Mouse (Mus musculus) megakaryocyte progenitor cell, adult 5-6 weeks (primary cell): ENCODE measurements at regions not wholly inside any gene's neighbourhood (a gene's known extent, or its start where the extent isn't known, plus 50 kb on each side); places are given as distances from the start of the nearest gene placed in this dataset.

Source experiments
- ATAC-seq: replicated peaks from 2 replicates; pipeline ENCODE4 v1.8.0; 2016; ENCODE audit warnings: mild to moderate bottlenecking, moderate TSS enrichment, inconsistent platforms; ENCODE audit not compliant: poor library complexity

GRCm38 (mm10) chr9:83326437-83327086 is 114.4 kb downstream of the Lca5 start:
- ATAC-seq = no peak

GRCm38 (mm10) chr9:83325910-83326309 is 115.0 kb downstream of the Lca5 start:
- ATAC-seq = peak; percentile 24

- ATAC-seq = peak; percentile 86
These were observed 116.6 kb downstream of the Lca5 start for GRCm38 (mm10) chr9:83324336-83324735.

GRCm38 (mm10) chr9:83322991-83323583 is 117.8 kb downstream of the Lca5 start:
- no peak for ATAC-seq

- ATAC-seq = peak; percentile 32
These were observed 119.1 kb downstream of the Lca5 start for GRCm38 (mm10) chr9:83321793-83322192.

GRCm38 (mm10) chr9:83320834-83321233 is 120.1 kb downstream of the Lca5 start:
- no peak for ATAC-seq

- ATAC-seq = no peak
These were observed 124.1 kb downstream of the Lca5 start for GRCm38 (mm10) chr9:83316818-83317162.

- ATAC-seq = 0 out of 2 replicates have a peak, but pooled peaks have one; percentile 39
These were observed 124.7 kb downstream of the Lca5 start for GRCm38 (mm10) chr9:83315941-83316817.

- ATAC-seq = no peak
These were observed 132.2 kb downstream of the Lca5 start for GRCm38 (mm10) chr9:83308771-83309170.

GRCm38 (mm10) chr9:83308092-83308491 is 132.8 kb downstream of the Lca5 start:
- ATAC-seq = no peak

- no peak for ATAC-seq
These were observed 133.5 kb downstream of the Lca5 start for GRCm38 (mm10) chr9:83307349-83307938.

- ATAC-seq = no peak
These were observed 136.0 kb downstream of the Lca5 start for GRCm38 (mm10) chr9:83304925-83305324.

GRCm38 (mm10) chr9:83300500-83300899 is 140.4 kb downstream of the Lca5 start:
- peak; percentile 48 for ATAC-seq

GRCm38 (mm10) chr9:83300044-83300443 is 140.9 kb downstream of the Lca5 start:
- no peak for ATAC-seq

- peak; percentile 61 for ATAC-seq
These were observed 141.3 kb downstream of the Lca5 start for GRCm38 (mm10) chr9:83299623-83300022.

- no peak for ATAC-seq
These were observed 145.5 kb downstream of the Lca5 start for GRCm38 (mm10) chr9:83295453-83295852.

- ATAC-seq = no peak
These were observed 146.5 kb downstream of the Lca5 start for GRCm38 (mm10) chr9:83294441-83294840.

- 0 out of 2 replicates have a peak, but pooled peaks have one; percentile 9 for ATAC-seq
These were observed 137.6 kb upstream of the Hmgn3 start for GRCm38 (mm10) chr9:83284097-83284496.

GRCm38 (mm10) chr9:83283662-83284061 is 137.2 kb upstream of the Hmgn3 start:
- ATAC-seq = no peak

GRCm38 (mm10) chr9:83283249-83283648 is 136.8 kb upstream of the Hmgn3 start:
- no peak for ATAC-seq

- peak; percentile 74 for ATAC-seq
These were observed 131.3 kb upstream of the Hmgn3 start for GRCm38 (mm10) chr9:83277791-83278190.
